Mouse (Mus musculus): ENCODE data around the gene Dclk1. TPM values are rescaled to one million over a fixed set of nuclear protein-coding genes. Genes with fewer than 3 reads are reported as not detected.

Gene Dclk1
- polyA plus RNA-seq, 2 experiments, result 0.04 to 0.08 TPM

- no peak overlapping the region for H3K27ac ChIP-seq
- H3K9me3 ChIP-seq (ENCODE audit: control insufficient read depth, low read length), result no peaks in the 10 kb centered on the region
- H3K9ac ChIP-seq (replicated peaks), result no peak overlapping the region
- TF ChIP-seq CTCF (IDR thresholded peaks at IDR 0.05; ENCODE audit: low read depth), result no peak
- TF ChIP-seq EP300 (IDR thresholded peaks at IDR 0.05; ENCODE audit: low read depth), result no peak
- no peaks in the 10 kb centered on the region for H3K36me3 ChIP-seq (replicated peaks; ENCODE audit: control insufficient read depth, insufficient read depth, low read depth)
- 64% methylated on average over 11 of the region's 11 CpGs for WGBS (ENCODE audit: insufficient replicate concordance)
- no peak overlapping the region for H3K4me2 ChIP-seq (ENCODE audit: low read depth)
- ATAC-seq (ENCODE audit: insufficient read depth), result no peak
- no peak overlapping the region for H3K4me3 ChIP-seq (ENCODE audit: insufficient read depth in 1 of 2, low read depth in 2 of 2, low read length in 2 of 2)
- H3K27me3 ChIP-seq (ENCODE audit: control insufficient read depth, insufficient read depth, low read length), result no peaks in the 10 kb centered on the region
- no peak for DNase-seq (ENCODE audit: low read depth in 3 of 3, low spot score in 3 of 3)
- no peaks in the 10 kb centered on the region for H3K4me1 ChIP-seq (replicated peaks; ENCODE audit: control insufficient read depth in 2 of 2, insufficient read depth in 2 of 2, low read length in 1 of 2)
These were observed 94.7 kb downstream of the Dclk1 start for GRCm38 (mm10) chr3:55336895-55337294.

- Histone ChIP-seq H3K4me2 (ENCODE audit: low read depth) (no peak overlapping the region), H3K9ac (replicated peaks) (no peak overlapping the region), H3K4me3 (ENCODE audit: insufficient read depth in 1 of 2, low read depth in 2 of 2, low read length in 2 of 2) (no peak overlapping the region), H3K9me3 (ENCODE audit: control insufficient read depth, low read length) (no peaks in the 10 kb centered on the region), H3K36me3 (replicated peaks; ENCODE audit: control insufficient read depth, insufficient read depth, low read depth) (no peaks in the 10 kb centered on the region), H3K4me1 (replicated peaks; ENCODE audit: control insufficient read depth in 2 of 2, insufficient read depth in 2 of 2, low read length in 1 of 2) (no peaks in the 10 kb centered on the region), H3K27me3 (ENCODE audit: control insufficient read depth, insufficient read depth, low read length) (no peaks in the 10 kb centered on the region), H3K27ac (no peak overlapping the region)
- ATAC-seq (ENCODE audit: insufficient read depth) (no peak), DNase-seq (ENCODE audit: low read depth in 3 of 3, low spot score in 3 of 3) (no peak)
- TF ChIP-seq CTCF (IDR thresholded peaks at IDR 0.05; ENCODE audit: low read depth) (no peak), EP300 (IDR thresholded peaks at IDR 0.05; ENCODE audit: low read depth) (no peak)
- 57% methylated on average over 7 of the region's 7 CpGs for WGBS (ENCODE audit: insufficient replicate concordance)
These were observed 95.5 kb downstream of the Dclk1 start for GRCm38 (mm10) chr3:55337671-55338070.

GRCm38 (mm10) chr3:55342445-55342844 lies 100.3 kb downstream of the Dclk1 start:
- Histone ChIP-seq H3K4me2 (ENCODE audit: low read depth) (no peak overlapping the region), H3K9me3 (ENCODE audit: control insufficient read depth, low read length) (no peaks in the 10 kb centered on the region), H3K4me1 (replicated peaks; ENCODE audit: control insufficient read depth in 2 of 2, insufficient read depth in 2 of 2, low read length in 1 of 2) (no peaks in the 10 kb centered on the region), H3K27ac (no peak overlapping the region), H3K36me3 (replicated peaks; ENCODE audit: control insufficient read depth, insufficient read depth, low read depth) (no peaks in the 10 kb centered on the region), H3K4me3 (ENCODE audit: insufficient read depth in 1 of 2, low read depth in 2 of 2, low read length in 2 of 2) (no peak overlapping the region), H3K27me3 (ENCODE audit: control insufficient read depth, insufficient read depth, low read length) (no peaks in the 10 kb centered on the region), H3K9ac (replicated peaks) (no peak overlapping the region)
- ATAC-seq (ENCODE audit: insufficient read depth) (no peak), DNase-seq (ENCODE audit: low read depth in 3 of 3, low spot score in 3 of 3) (no peak)
- 57% methylated on average over 4 of the region's 4 CpGs for WGBS (ENCODE audit: insufficient replicate concordance)
- TF ChIP-seq CTCF (IDR thresholded peaks at IDR 0.05; ENCODE audit: low read depth) (no peak), EP300 (IDR thresholded peaks at IDR 0.05; ENCODE audit: low read depth) (no peak)

GRCm38 (mm10) chr3:55347371-55348025 lies 105.3 kb downstream of the Dclk1 start:
- no peak for DNase-seq (ENCODE audit: low read depth in 3 of 3, low spot score in 3 of 3)
- Histone ChIP-seq H3K9me3 (ENCODE audit: control insufficient read depth, low read length) (no peaks in the 10 kb centered on the region), H3K27ac (no peak overlapping the region), H3K4me1 (replicated peaks; ENCODE audit: control insufficient read depth in 2 of 2, insufficient read depth in 2 of 2, low read length in 1 of 2) (no peaks in the 10 kb centered on the region), H3K4me3 (ENCODE audit: insufficient read depth in 1 of 2, low read depth in 2 of 2, low read length in 2 of 2) (no peak overlapping the region), H3K9ac (replicated peaks) (no peak overlapping the region), H3K36me3 (replicated peaks; ENCODE audit: control insufficient read depth, insufficient read depth, low read depth) (no peaks in the 10 kb centered on the region), H3K27me3 (ENCODE audit: control insufficient read depth, insufficient read depth, low read length) (no peaks in the 10 kb centered on the region), H3K4me2 (ENCODE audit: low read depth) (no peak overlapping the region)
- no peak for ATAC-seq (ENCODE audit: insufficient read depth)
- WGBS (ENCODE audit: insufficient replicate concordance), result 36% methylated on average over 16 of the region's 16 CpGs
- TF ChIP-seq CTCF (IDR thresholded peaks at IDR 0.05; ENCODE audit: low read depth) (no peak), EP300 (IDR thresholded peaks at IDR 0.05; ENCODE audit: low read depth) (no peak)

- WGBS (ENCODE audit: insufficient replicate concordance), result 72% methylated on average over 5 of the region's 5 CpGs
- ATAC-seq (ENCODE audit: insufficient read depth) (no peak), DNase-seq (ENCODE audit: low read depth in 3 of 3, low spot score in 3 of 3) (no peak)
- H3K4me3 ChIP-seq (ENCODE audit: insufficient read depth in 1 of 2, low read depth in 2 of 2, low read length in 2 of 2), result no peak overlapping the region
- no peaks in the 10 kb centered on the region for H3K4me1 ChIP-seq (replicated peaks; ENCODE audit: control insufficient read depth in 2 of 2, insufficient read depth in 2 of 2, low read length in 1 of 2)
- TF ChIP-seq EP300 (IDR thresholded peaks at IDR 0.05; ENCODE audit: low read depth) (no peak), CTCF (IDR thresholded peaks at IDR 0.05; ENCODE audit: low read depth) (no peak)
- H3K9me3 ChIP-seq (ENCODE audit: control insufficient read depth, low read length), result no peaks in the 10 kb centered on the region
- no peak overlapping the region for H3K27ac ChIP-seq
- no peaks in the 10 kb centered on the region for H3K36me3 ChIP-seq (replicated peaks; ENCODE audit: control insufficient read depth, insufficient read depth, low read depth)
- H3K27me3 ChIP-seq (ENCODE audit: control insufficient read depth, insufficient read depth, low read length), result no peaks in the 10 kb centered on the region
- H3K4me2 ChIP-seq (ENCODE audit: low read depth), result no peak overlapping the region
- H3K9ac ChIP-seq (replicated peaks), result no peak overlapping the region
These were observed 105.8 kb downstream of the Dclk1 start for GRCm38 (mm10) chr3:55348026-55348390.

Data from liver, embryonic 14.5 days (tissue).